ENCODE assay signal across 8 mouse cellular contexts in the genomic region with DNA sequence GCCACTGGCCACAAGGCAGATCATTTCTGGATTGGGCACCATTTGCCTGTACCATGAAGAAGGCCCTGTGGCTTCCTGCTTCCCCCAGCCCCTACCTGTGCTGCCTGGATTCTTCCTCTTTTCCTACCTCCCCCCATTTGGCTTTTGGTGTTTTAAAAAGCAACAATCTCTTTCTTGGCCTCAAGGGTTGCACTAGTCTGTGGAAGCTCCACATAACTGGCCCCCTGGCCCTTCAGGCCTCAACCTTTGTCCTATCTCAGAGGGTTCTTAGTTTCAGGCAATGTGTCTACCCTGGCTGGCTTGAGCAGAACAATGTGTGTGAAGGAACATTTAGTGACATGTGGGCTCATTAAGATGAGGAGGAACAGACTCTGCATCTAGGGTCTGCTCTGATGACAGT. TPM values are rescaled to one million over a fixed set of nuclear protein-coding genes. Genes with fewer than 3 reads are reported as not detected.
DNase-seq lines count a peak whose midpoint lies in the region; ATAC-seq and TF ChIP-seq lines count a peak whose summit lies in the region.

A gene (minus strand): TSS at position 101 of the 400 bp plus-strand sequence.

- intact Hi-C loops in heart, postnatal 25 days (cut with DNase I), result no loop called here

- no peak for TF ChIP-seq POLR2A in bone marrow, adult 2 months (IDR thresholded peaks at IDR 0.05; ENCODE audit: borderline replicate concordance, control insufficient read depth, low read depth, low read length)
- TF ChIP-seq POLR2A in limb, embryonic 14.5 days (IDR thresholded peaks at IDR 0.05; ENCODE audit: borderline replicate concordance, extremely low read depth, insufficient read depth, insufficient read length), result no peak

- peak within 1 kb of the TSS; percentile 93 for H3K4me3 ChIP-seq in kidney, embryonic 15.5 days (replicated peaks)
- peak within 1 kb of the TSS; percentile 34 for H3K4me3 ChIP-seq in bone marrow, adult 2 months (replicated peaks; ENCODE audit: control insufficient read depth, low read depth, low read length)
- H3K4me3 ChIP-seq in limb, embryonic 14.5 days (replicated peaks; ENCODE audit: low read length), result peak within 1 kb of the TSS; percentile 89

- peaks cover 11% of the 10 kb centered on the region for H3K4me1 ChIP-seq in kidney, embryonic 15.5 days
- peaks cover 3% of the 10 kb centered on the region for H3K4me1 ChIP-seq in bone marrow, adult 2 months (ENCODE audit: control insufficient read depth, insufficient read depth, low read length)
- H3K4me1 ChIP-seq in limb, embryonic 14.5 days (ENCODE audit: control insufficient read depth, insufficient read depth, low read length), result no peaks in the 10 kb centered on the region

- H3K36me3 ChIP-seq in kidney, embryonic 15.5 days, result no peaks in the 10 kb centered on the region
- H3K36me3 ChIP-seq in limb, embryonic 14.5 days (ENCODE audit: control insufficient read depth, insufficient read depth, low read length), result no peaks in the 10 kb centered on the region

- no peak for DNase-seq in kidney, postnatal 10 days
- no peak for DNase-seq in heart, postnatal 25 days (ENCODE audit: low spot score)
- no peak for DNase-seq in limb, embryonic 14.5 days (ENCODE audit: low spot score)
- no peak for DNase-seq in spleen, postnatal 10 days (ENCODE audit: low spot score in 2 of 2)
- no peak for DNase-seq in right cerebral cortex, postnatal 25 days
- no peak for DNase-seq in cerebellum, adult 9-11 months

- no peak for ATAC-seq in kidney, embryonic 15.5 days (replicated peaks; ENCODE audit: low FRiP score)
- no peak for ATAC-seq in limb, embryonic 14.5 days (ENCODE audit: low FRiP score, low read depth)

- H3K27ac ChIP-seq in kidney, embryonic 15.5 days, result no peak within 1 kb of the TSS
- no peak within 1 kb of the TSS for H3K27ac ChIP-seq in bone marrow, adult 2 months (ENCODE audit: control insufficient read depth, insufficient read depth, low read depth, low read length, poor library complexity)
- H3K27ac ChIP-seq in limb, embryonic 14.5 days (replicated peaks; ENCODE audit: low read depth, low read length), result no peak within 1 kb of the TSS

- no peak for TF ChIP-seq CTCF in bone marrow, adult 2 months (IDR thresholded peaks at IDR 0.05; ENCODE audit: control insufficient read depth, insufficient read depth, low read length)

- peak within 1 kb of the TSS; percentile 85 for H3K9ac ChIP-seq in kidney, embryonic 15.5 days
- H3K9ac ChIP-seq in limb, embryonic 14.5 days (ENCODE audit: low read depth, low read length, severe bottlenecking), result peak within 1 kb of the TSS; percentile 73; the same call in 1 of the 2 replicates

- no peaks in the 10 kb centered on the region for H3K27me3 ChIP-seq in kidney, embryonic 15.5 days
- H3K27me3 ChIP-seq in limb, embryonic 14.5 days (ENCODE audit: control insufficient read depth, insufficient read depth, low read length), result no peaks in the 10 kb centered on the region

- no peaks in the 10 kb centered on the region for H3K9me3 ChIP-seq in kidney, embryonic 15.5 days (replicated peaks)
- no peaks in the 10 kb centered on the region for H3K9me3 ChIP-seq in limb, embryonic 14.5 days (ENCODE audit: control insufficient read depth, low read length)

- H3K4me2 ChIP-seq in kidney, embryonic 15.5 days, result peak within 1 kb of the TSS; percentile 93
- peak within 1 kb of the TSS; percentile 95; the same call in 1 of the 2 replicates for H3K4me2 ChIP-seq in limb, embryonic 14.5 days (replicated peaks; ENCODE audit: low read depth, low read length, severe bottlenecking)

RNA-seq across cellular contexts. Expression of the gene that starts here (rescaled TPM):
- polyA plus RNA-seq in kidney, embryonic 15.5 days (2015; fragmentation: Nextera tagmentation; extraction: Ambion mirVana), result 14.7 and 17.1 TPM in 2 replicates
- polyA plus RNA-seq in bone marrow, adult 2 months (2011; ENCODE audit: insufficient read depth, insufficient read length, low replicate concordance, missing spikeins), result 0.90 and 3.0 TPM in 2 replicates
- total RNA-seq in heart, postnatal 25 days (2021), result 10 to 100 TPM; 12.1 to 13.1 TPM
- 20.3 and 24.6 TPM in 2 replicates for polyA plus RNA-seq in limb, embryonic 14.5 days (2012; rRNA removed)
- polyA plus RNA-seq in limb, embryonic 14.5 days (2014; fragmentation: Nextera tagmentation; extraction: Ambion mirVana), result 14.6 and 15.9 TPM in 2 replicates

Comparison
In these comparisons a context has a peak if more than half of its experiments do, and no peak if none do; other contexts are left out.
1. H3K4me3 ChIP-seq: peak in every context shown above with its lines; median percentile 93 in kidney, embryonic 15.5 days; 89 in limb, embryonic 14.5 days; 34 in bone marrow, adult 2 months.